Mouse (Mus musculus): ENCODE data around the gene Inha.

Inha gene

DNA sequence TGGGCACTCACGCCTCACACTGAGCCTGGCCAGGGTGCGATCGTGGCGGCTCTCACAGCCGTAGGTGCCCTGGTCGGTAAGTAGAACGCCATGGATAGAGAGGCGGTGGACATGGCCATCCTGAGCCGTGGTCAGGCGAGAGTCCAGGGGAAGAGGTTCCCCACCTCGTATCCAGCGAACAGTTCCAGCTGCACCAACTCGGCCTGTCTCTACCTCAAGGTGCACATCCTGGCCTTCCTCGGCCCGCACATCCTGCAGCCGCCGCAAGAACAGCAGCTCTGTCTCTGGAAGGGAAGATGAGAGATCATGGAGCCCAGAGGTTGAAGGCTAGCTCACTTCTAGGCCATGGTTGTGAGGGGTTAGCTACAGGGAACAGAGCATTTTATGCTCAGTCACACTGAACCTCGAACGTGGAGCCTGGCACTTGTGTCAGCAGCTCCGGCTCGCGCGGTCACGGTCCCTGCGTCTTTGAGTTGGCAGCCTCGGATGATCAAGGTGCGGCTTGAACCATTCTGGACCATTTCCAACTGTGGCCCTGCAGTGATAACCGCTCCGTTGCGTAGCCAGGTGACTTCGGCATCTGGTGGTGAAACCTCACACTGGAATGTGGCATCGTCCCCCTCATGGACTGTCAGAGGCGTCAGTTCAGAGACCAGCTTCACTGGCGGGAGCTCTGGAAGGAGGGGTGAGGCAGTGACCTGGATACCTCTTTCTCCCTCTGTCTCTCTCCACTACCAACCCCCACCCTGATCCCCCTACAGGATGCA is 15.9 kb upstream of the Inha start:
- no peak for DNase-seq (ENCODE audit: low read depth, low spot score)

GRCm38 (mm10) chr1:75492579-75493170 is 14.2 kb upstream of the Inha start:
- no peak for DNase-seq (ENCODE audit: low read depth, low spot score)

GRCm38 (mm10) chr1:75494878-75495548 is 11.9 kb upstream of the Inha start:
- peak; percentile 63 for DNase-seq (ENCODE audit: low read depth, low spot score)

DNA sequence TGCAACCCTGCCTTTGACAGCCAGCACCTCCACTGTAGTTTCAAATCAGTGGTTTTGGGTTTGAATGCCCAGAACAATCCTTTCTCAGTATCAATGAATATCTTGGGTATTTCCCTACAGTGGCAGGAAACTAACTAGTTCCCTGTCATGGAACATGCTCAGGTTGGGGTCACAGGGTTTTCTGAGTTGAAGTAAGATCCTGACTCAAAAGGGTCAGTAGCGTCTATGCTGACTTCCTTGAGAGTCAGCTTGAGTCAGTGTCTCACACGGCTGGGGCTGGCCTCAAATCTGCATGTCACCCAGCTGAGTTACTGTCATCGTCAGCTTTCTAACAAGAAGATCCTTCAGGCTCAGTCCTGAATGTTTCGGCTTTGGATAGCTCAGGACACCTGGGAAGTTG is 8.0 kb upstream of the Inha start:
- DNase-seq (ENCODE audit: low read depth, low spot score): no peak

DNA sequence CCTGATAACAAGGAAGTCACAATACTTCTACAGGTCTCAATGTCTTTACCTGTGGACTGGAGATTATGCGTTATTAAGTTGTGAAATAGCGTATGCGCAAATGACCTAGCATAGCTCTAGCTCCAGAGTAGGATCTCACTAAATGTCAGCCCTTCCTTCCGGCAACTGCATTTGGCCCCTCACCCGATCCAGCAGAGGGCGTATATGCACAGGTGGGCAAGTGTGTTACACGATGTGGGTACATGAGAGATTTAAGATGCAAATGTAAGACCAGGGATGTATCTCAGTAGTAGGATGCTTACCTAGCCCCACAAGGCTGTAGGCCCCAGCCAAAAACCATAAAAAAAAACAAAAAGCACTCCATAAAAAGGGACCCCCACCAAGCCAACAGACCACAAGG is 7.4 kb upstream of the Inha start:
- no peak for DNase-seq (ENCODE audit: low read depth, low spot score)

DNA sequence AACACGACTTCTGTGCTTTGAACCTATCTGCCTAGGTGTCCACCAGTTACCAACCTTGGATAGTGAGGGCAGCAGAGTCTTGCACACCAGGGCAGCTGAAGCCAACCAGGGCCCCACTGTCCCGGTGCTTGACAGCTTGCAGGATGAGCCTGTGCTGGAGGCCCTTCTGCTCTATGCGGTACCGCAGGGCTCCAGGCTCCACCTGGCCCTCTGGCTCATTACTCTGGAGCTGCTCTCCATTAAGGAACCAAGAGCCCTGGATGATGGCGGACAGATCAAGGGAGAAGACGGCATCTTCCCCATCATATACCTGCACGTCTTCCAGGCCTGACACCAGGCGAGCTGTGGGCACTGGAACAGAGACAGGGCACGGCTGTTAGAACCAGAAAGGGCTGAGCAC is 5.0 kb upstream of the Inha start:
- DNase-seq (ENCODE audit: low read depth, low spot score): no peak

DNA sequence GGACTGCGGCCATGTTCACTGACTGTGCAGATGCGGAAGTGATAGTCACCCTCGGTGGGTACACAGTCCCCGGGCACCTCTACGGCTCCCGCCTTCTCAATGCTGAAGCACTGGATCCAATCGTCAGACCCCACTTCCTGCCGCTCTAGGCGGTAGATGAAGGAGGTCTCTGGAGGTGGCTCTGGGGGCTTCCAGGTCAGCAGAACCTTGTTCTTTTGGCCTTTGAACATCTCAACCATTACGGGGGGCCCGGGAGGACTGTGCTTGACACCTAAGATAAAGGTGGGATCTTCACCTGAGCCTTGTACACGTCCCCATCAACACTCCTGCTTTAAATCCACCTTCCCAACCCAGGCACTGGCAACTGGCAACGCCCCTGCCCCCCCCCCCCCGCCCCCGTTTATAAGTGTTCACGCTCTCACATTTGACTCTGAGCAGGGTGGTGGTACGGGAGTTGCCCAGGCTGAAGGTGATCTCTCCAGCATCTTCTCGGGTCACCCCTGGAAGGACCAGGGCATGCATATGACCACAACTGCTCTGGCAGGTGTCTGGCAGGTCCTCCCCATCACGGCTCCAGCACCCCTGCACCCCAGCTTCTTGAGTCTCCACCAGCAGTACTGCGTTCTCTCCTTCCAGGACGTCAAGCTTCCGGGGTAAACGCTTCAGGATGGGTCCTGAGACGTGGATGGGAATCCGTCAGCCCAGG is 3.8 kb upstream of the Inha start:
- no peak for DNase-seq (ENCODE audit: low read depth, low spot score)

DNA sequence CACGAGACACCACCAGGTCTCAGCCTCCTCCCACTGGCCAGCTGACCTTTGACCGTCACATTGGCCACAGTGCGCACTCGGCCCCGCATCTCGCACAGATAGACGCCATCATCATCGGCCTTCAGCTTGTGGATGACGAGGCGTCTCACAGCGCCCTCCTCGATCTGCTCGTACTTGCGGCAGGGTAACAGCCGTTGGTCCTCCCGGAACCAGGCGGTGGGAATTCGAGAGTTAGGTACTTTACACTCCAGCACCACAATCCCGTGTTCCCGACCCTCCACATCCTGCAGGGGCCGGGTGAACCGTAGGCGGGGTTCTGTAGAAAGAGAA is 3.3 kb upstream of the Inha start:
- DNase-seq (ENCODE audit: low read depth, low spot score): no peak

DNA sequence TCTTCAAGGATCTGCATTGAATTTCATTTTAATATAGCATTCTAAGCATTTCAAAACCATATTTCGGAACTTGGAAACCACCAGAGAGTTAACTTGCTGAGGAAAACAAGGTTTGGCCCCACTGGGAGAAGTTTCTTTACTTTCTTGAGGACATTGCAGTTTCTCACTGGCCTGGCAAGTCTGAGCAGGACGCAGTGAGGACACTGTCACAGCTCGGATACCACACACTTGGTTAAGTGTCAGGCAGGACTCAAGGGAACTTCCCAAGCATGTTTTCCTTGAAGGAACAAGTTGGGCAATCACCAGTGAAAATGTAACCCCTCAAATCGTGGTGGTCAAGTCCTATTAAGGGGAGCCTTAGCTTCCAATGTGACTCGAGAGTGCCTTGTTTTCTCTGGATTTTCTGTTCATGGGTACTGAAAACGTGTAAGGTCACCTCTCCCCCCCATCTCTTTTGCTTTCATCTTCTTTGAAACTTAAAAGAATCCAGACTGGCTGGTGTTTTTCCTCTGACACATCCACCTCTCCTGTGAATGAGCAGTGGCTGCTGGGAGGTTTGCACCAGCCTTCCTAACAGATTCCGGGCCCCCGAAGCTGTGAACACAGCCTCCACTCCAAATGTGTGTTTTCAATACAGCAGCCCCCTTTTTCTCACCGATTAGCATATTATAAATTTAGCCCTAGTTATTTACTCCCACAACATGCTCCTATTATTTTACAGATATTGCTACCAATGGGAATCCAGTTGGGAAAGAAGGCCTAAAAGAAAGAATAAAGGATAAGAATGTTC is 2.4 kb upstream of the Inha start:
- no peak for DNase-seq (ENCODE audit: low read depth, low spot score)

DNA sequence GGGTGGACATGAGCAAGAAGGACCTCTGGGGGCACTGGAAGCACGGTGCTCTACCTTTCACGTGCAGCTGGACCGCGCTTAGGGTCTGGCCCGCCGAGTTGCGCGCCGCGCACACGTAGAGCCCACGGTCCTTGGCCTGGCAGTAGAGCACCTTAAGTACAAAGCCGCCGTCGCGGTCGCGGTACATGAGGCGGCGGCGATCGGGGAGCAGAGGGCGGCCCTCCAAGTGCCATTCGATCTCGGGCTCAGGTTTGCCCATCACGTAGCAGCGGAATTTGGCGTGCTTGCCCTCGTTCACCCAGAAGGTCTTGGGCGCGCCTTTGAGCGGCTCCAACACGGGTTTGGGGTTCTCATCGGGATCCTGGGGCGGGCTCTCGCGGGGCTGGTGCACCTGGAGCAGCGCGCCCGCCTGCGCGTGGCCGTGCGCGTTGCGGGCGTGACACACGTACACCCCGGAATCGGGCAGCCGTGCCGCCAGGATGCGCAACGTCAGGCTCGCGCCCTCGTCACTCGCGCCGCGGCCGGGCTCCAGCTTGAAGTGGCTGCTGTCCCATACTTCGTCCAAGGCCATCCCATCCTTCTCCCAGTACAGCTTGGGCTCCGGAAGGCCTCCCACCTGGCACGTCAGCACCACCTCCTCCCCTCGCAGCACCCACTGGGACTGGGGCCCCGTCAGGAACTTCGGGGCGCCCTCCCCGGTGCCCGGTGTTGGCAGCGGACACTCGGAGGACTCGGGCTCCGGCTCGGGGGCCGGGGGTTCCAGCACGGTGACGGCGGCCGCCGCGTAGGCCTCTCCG is 1.5 kb upstream of the Inha start:
- DNase-seq (ENCODE audit: low read depth, low spot score): peak; percentile 61

DNA sequence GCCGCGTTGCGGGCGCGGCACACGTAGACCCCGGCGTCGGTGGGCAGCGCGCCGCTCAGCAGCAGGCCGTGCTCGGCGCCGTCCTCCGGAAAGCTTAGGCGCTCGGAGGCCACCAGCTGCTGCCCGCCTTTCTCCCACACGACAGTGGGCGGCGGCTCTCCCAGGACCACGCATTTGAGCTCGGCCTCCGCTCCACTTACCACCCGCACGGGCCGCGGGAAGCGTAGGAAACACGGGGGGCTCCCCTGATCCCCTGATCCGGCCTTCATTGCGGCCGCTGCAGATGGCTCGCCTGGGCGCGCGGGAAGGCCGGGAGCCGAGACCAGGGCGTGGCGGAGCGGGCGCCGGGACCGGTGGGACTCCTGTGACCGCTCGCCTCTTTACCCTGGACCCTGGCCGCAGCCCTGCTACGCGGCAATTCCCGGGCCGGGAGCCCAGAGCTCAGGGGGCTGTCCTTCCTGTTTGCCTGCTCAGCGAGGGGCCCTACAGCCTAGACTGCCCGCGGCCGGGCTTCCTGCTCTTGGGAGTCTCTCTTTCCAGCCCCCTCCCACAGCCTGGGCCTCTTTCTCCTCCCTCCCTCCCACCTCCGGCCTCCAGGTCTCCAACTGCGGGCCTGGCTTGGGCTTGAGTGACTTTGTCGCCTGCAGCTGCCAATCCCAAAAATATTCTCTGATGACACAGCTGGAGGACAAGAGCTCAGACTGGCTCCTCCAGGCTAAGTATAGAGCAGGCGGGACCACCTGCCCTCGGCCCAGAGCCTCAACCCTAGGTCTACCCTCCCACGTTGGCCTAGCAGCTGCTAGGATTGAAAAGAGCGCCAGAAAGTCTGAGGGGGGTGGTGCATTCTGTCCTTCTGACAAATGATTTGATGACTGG is 683 bp upstream of the Inha start, which contains the start of gene Obsl1:
TSS of gene Obsl1 (minus strand) at position 497 of the 876 bp plus-strand sequence.
- peak; percentile 74 for DNase-seq (ENCODE audit: low read depth, low spot score)

DNA sequence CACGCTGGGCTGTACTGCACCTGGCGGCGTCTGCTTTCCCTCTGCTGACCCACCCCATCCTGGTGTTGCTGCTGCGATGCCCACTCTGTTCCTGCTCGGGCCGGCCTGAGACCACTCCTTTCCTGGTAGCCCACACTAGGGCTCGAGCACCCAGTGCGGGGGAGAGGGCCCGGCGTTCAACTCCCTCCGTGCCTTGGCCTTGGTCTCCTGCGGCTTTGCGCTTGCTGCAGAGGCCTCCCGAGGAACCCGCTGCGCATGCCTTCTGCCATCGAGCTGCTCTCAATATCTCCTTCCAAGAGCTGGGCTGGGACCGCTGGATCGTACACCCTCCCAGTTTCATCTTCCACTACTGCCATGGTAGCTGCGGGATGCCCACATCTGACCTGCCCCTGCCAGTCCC is 2.7 kb downstream of the Inha start:
- no peak for DNase-seq (ENCODE audit: low read depth, low spot score)

- DNase-seq (ENCODE audit: low read depth, low spot score): no peak
These were observed 3.3 kb downstream of the Inha start for GRCm38 (mm10) chr1:75510154-75510553.

DNA sequence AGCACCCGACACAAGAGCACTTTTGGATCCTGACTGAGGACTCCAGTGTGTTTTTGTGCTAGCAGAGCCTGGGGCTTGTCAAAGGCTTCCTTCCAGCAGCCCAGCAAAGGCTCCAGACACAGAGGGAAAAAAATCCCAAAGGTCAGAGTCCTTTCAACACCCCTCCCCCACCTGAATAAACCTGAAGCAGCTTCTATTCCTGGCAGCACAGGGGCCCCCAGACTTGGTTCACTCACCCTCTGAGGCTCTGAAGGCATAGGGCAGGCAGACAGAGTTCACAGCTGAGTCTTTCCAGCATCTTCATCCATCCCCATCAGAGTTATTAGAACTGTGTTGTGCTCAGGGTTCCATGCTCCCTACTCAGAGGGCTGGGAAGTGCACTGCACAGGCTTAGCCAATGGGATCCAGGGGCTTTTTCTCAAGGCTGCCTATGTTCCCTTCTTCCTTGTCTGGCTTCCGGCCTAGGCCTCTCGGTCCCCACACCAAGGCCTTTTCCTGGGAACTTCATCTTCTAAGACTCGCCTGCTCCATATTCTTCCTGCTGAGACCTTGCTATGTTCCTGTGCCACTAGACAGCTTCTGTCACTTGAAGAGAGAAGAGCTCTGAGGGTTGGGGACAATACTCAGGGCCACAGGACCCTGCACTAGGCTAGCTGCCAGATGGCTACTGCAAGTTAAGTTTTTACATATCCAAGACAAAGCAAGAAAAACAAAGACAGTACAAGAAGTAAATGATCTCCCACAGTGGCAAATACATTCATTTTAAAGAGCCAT is 4.7 kb downstream of the Inha start:
- DNase-seq (ENCODE audit: low read depth, low spot score): no peak

DNA sequence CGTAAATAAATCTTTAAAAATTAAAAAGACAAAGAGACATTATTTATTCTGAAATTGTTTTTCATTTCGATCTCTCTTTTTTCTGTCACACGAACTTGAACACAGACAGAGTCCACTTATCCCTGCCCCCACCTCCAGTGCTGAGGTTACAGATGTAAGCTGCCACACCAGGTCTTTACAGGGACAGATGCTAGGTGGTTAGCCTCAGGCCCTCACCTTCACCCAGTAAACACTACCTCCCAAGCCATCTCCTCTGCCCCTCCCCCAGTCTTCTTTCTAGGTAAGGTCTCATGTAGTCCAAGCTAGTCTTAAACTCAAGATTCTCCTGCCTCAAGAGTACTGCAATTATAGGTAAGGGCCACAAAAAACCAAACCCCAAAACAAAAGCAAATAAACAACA is 5.7 kb downstream of the Inha start:
- DNase-seq (ENCODE audit: low read depth, low spot score): no peak

- no peak for DNase-seq (ENCODE audit: low read depth, low spot score)
These were observed 10.0 kb downstream of the Inha start for GRCm38 (mm10) chr1:75516703-75517380.

GRCm38 (mm10) chr1:75517984-75518383 is 11.1 kb downstream of the Inha start:
- peak; percentile 22 for DNase-seq (ENCODE audit: low read depth, low spot score)

- DNase-seq (ENCODE audit: low read depth, low spot score): no peak
These were observed 11.6 kb downstream of the Inha start for GRCm38 (mm10) chr1:75518427-75518826.
